Mouse (Mus musculus): ENCODE data around the gene Msh3. TPM values are rescaled to one million over a fixed set of nuclear protein-coding genes. Genes with fewer than 3 reads are reported as not detected.
"Not testable (repeated sequence)": the region's sequence is repeated elsewhere in the genome, so short reads cannot be mapped to it uniquely, and the experiment has no call there.

The Msh3 gene
- polyA plus RNA-seq, 2 experiments, result 10.0 to 11.5 TPM

DNA sequence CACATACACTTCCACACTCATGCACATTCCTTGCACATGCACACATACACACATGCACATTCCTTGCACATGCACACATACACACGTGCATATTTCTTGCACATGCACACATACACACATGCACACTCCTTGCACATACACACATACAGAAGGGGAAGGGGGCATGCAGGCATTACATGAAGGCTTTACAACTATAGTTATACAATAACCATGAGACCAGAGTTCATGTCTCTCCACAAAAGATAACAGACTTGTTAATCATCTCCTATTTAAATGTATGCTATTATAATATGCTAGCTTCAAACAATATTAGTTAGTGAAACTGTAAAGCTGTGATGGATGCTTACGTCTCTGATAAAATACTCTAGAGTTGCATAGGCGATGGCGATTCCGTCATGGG, 132.0 kb downstream of the Msh3 start:
- H3K36me3 ChIP-seq (replicated peaks; ENCODE audit: control insufficient read depth, insufficient read depth, low read depth), result no peaks in the 10 kb centered on the region
- DNase-seq (ENCODE audit: low read depth in 3 of 3, low spot score in 3 of 3), result no peak
- WGBS (ENCODE audit: insufficient replicate concordance), result 78% methylated on average over 5 of the region's 5 CpGs
- no peak for TF ChIP-seq CTCF (IDR thresholded peaks at IDR 0.05; ENCODE audit: low read depth)
- TF ChIP-seq EP300 (IDR thresholded peaks at IDR 0.05; ENCODE audit: low read depth), result no peak
- H3K4me2 ChIP-seq (ENCODE audit: low read depth), result no peak overlapping the region
- H3K9me3 ChIP-seq (ENCODE audit: control insufficient read depth, low read length), result no peaks in the 10 kb centered on the region
- no peaks in the 10 kb centered on the region for H3K27me3 ChIP-seq (ENCODE audit: control insufficient read depth, insufficient read depth, low read length)
- no peaks in the 10 kb centered on the region for H3K4me1 ChIP-seq (replicated peaks; ENCODE audit: control insufficient read depth in 2 of 2, insufficient read depth in 2 of 2, low read length in 1 of 2)
- no peak overlapping the region for H3K27ac ChIP-seq
- ATAC-seq (ENCODE audit: insufficient read depth), result no peak
- H3K4me3 ChIP-seq (ENCODE audit: insufficient read depth in 1 of 2, low read depth in 2 of 2, low read length in 2 of 2), result no peak overlapping the region
- no peak overlapping the region for H3K9ac ChIP-seq (replicated peaks)

- DNase-seq (ENCODE audit: low read depth in 3 of 3, low spot score in 3 of 3), result no peak
- no peak overlapping the region for H3K27ac ChIP-seq
- no peaks in the 10 kb centered on the region for H3K27me3 ChIP-seq (ENCODE audit: control insufficient read depth, insufficient read depth, low read length)
- no peaks in the 10 kb centered on the region for H3K36me3 ChIP-seq (replicated peaks; ENCODE audit: control insufficient read depth, insufficient read depth, low read depth)
- H3K9ac ChIP-seq (replicated peaks), result no peak overlapping the region
- H3K9me3 ChIP-seq (ENCODE audit: control insufficient read depth, low read length), result no peaks in the 10 kb centered on the region
- H3K4me1 ChIP-seq (replicated peaks; ENCODE audit: control insufficient read depth in 2 of 2, insufficient read depth in 2 of 2, low read length in 1 of 2), result no peaks in the 10 kb centered on the region
- 61% methylated on average over 3 of the region's 3 CpGs for WGBS (ENCODE audit: insufficient replicate concordance)
- H3K4me3 ChIP-seq (ENCODE audit: insufficient read depth in 1 of 2, low read depth in 2 of 2, low read length in 2 of 2), result no peak overlapping the region
- H3K4me2 ChIP-seq (ENCODE audit: low read depth), result no peak overlapping the region
- no peak for TF ChIP-seq EP300 (IDR thresholded peaks at IDR 0.05; ENCODE audit: low read depth)
- no peak for TF ChIP-seq CTCF (IDR thresholded peaks at IDR 0.05; ENCODE audit: low read depth)
- no peak for ATAC-seq (ENCODE audit: insufficient read depth)
Observed at GRCm38 (mm10) chr13:92219774-92220173, 135.0 kb downstream of the Msh3 start.

GRCm38 (mm10) chr13:92217216-92217615, 137.6 kb downstream of the Msh3 start:
- WGBS (ENCODE audit: insufficient replicate concordance), result 85% methylated on average over 9 of the region's 9 CpGs
- no peak for DNase-seq (ENCODE audit: low read depth in 3 of 3, low spot score in 3 of 3)

GRCm38 (mm10) chr13:92196860-92197259, 157.9 kb downstream of the Msh3 start:
- Histone ChIP-seq H3K4me1 (replicated peaks; ENCODE audit: control insufficient read depth in 2 of 2, insufficient read depth in 2 of 2, low read length in 1 of 2) (no peaks in the 10 kb centered on the region), H3K4me2 (ENCODE audit: low read depth) (no peak overlapping the region), H3K36me3 (replicated peaks; ENCODE audit: control insufficient read depth, insufficient read depth, low read depth) (no peaks in the 10 kb centered on the region), H3K27me3 (ENCODE audit: control insufficient read depth, insufficient read depth, low read length) (no peaks in the 10 kb centered on the region), H3K9ac (replicated peaks) (no peak overlapping the region), H3K9me3 (ENCODE audit: control insufficient read depth, low read length) (no peaks in the 10 kb centered on the region), H3K27ac (no peak overlapping the region), H3K4me3 (ENCODE audit: insufficient read depth in 1 of 2, low read depth in 2 of 2, low read length in 2 of 2) (no peak overlapping the region)
- TF ChIP-seq CTCF (IDR thresholded peaks at IDR 0.05; ENCODE audit: low read depth) (no peak), EP300 (IDR thresholded peaks at IDR 0.05; ENCODE audit: low read depth) (no peak)
- WGBS (ENCODE audit: insufficient replicate concordance), result 48% methylated on average over 2 of the region's 2 CpGs
- ATAC-seq (ENCODE audit: insufficient read depth) (no peak), DNase-seq (ENCODE audit: low read depth in 3 of 3, low spot score in 3 of 3) (no peak)

More at GRCm38 (mm10) chr13:92217216-92217615, 137.6 kb downstream of the Msh3 start:
- TF ChIP-seq EP300 (IDR thresholded peaks at IDR 0.05; ENCODE audit: low read depth) (no peak), CTCF (IDR thresholded peaks at IDR 0.05; ENCODE audit: low read depth) (no peak)
- no peak overlapping the region for H3K27ac ChIP-seq
- no peak overlapping the region for H3K9ac ChIP-seq (replicated peaks)
- no peaks in the 10 kb centered on the region for H3K9me3 ChIP-seq (ENCODE audit: control insufficient read depth, low read length)
- no peaks in the 10 kb centered on the region for H3K27me3 ChIP-seq (ENCODE audit: control insufficient read depth, insufficient read depth, low read length)
- H3K36me3 ChIP-seq (replicated peaks; ENCODE audit: control insufficient read depth, insufficient read depth, low read depth), result no peaks in the 10 kb centered on the region; the same call in 1 of the 2 replicates
- H3K4me3 ChIP-seq (ENCODE audit: insufficient read depth in 1 of 2, low read depth in 2 of 2, low read length in 2 of 2), result no peak overlapping the region
- no peak for ATAC-seq (ENCODE audit: insufficient read depth)
- no peak overlapping the region for H3K4me2 ChIP-seq (ENCODE audit: low read depth)
- no peaks in the 10 kb centered on the region for H3K4me1 ChIP-seq (replicated peaks; ENCODE audit: control insufficient read depth in 2 of 2, insufficient read depth in 2 of 2, low read length in 1 of 2)

DNA sequence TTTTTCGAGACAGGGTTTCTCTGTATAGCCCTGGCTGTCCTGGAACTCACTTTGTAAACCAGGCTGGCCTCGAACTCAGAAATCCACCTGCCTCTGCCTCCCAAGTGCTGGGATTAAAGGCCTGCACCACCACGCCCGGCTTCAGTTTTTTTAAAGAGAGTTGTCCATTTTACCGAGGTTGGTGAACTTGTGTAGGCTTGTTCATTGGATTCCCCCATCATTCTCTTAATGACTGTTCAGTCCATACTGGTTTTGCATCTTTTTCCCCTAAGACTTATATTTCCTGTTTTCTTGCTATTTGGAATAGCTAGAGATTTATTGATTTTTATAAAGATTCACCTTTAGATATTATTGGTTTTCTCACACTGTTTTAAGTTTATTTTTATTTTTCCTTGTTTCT, 161.0 kb downstream of the Msh3 start:
- not testable (repeated sequence) for H3K9me3 ChIP-seq (ENCODE audit: control insufficient read depth, low read length); H3K9ac ChIP-seq (replicated peaks); H3K36me3 ChIP-seq (replicated peaks; ENCODE audit: control insufficient read depth, insufficient read depth, low read depth); H3K27ac ChIP-seq; H3K4me3 ChIP-seq (ENCODE audit: insufficient read depth in 1 of 2, low read depth in 2 of 2, low read length in 2 of 2); ATAC-seq (ENCODE audit: insufficient read depth); H3K27me3 ChIP-seq (ENCODE audit: control insufficient read depth, insufficient read depth, low read length); H3K4me2 ChIP-seq (ENCODE audit: low read depth); H3K4me1 ChIP-seq (replicated peaks; ENCODE audit: control insufficient read depth in 2 of 2, insufficient read depth in 2 of 2, low read length in 1 of 2); DNase-seq (ENCODE audit: low read depth in 3 of 3, low spot score in 3 of 3)
- 52% methylated on average over 5 of the region's 5 CpGs for WGBS (ENCODE audit: insufficient replicate concordance)

DNA sequence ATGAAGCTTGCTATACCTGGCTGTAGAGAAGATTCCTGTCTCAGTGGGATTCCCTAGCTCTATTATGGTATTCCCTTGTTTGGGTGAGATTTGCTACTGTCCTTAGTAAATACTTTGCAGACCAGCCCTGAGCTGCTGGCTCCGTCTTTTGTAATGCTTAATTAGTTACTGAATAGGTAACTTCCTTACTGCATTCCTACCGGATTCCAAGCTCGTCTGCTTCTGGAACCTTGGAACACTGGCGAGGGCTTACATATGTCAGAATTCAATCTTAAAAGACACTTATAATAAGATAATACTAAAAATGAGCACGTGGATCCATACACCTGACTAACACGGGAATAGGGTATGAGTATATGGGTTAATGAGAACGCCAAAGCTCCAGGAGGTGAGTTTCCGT, 182.1 kb downstream of the Msh3 start:
- not testable (repeated sequence) for H3K27ac ChIP-seq; H3K36me3 ChIP-seq (replicated peaks; ENCODE audit: control insufficient read depth, insufficient read depth, low read depth); DNase-seq (ENCODE audit: low read depth in 3 of 3, low spot score in 3 of 3); H3K4me2 ChIP-seq (ENCODE audit: low read depth); H3K9ac ChIP-seq (replicated peaks); ATAC-seq (ENCODE audit: insufficient read depth); H3K4me3 ChIP-seq (ENCODE audit: insufficient read depth in 1 of 2, low read depth in 2 of 2, low read length in 2 of 2); H3K27me3 ChIP-seq (ENCODE audit: control insufficient read depth, insufficient read depth, low read length); H3K4me1 ChIP-seq (replicated peaks; ENCODE audit: control insufficient read depth in 2 of 2, insufficient read depth in 2 of 2, low read length in 1 of 2); H3K9me3 ChIP-seq (ENCODE audit: control insufficient read depth, low read length)
- WGBS (ENCODE audit: insufficient replicate concordance), result 62% methylated on average over 8 of the region's 8 CpGs

Other genes starting within 250 kb of the Msh3 start
- gene Rasgrf2, start 223.3 kb downstream of the Msh3 start, polyA plus RNA-seq (2012; rRNA removed), result 0.03 and 0.09 TPM in 2 replicates
- gene Rasgrf2, start 223.3 kb downstream of the Msh3 start, polyA plus RNA-seq (2014; fragmentation: Nextera tagmentation; extraction: Ambion mirVana), result 0.10 and 0.13 TPM in 2 replicates
- not detected in 2 replicates for gene Gm20379, start 49.0 kb downstream of the Msh3 start, polyA plus RNA-seq (2012; rRNA removed)
- 0.15 and 0.19 TPM in 2 replicates for gene Gm20379, start 49.0 kb downstream of the Msh3 start, polyA plus RNA-seq (2014; fragmentation: Nextera tagmentation; extraction: Ambion mirVana)
- gene Dhfr, start 277 bp downstream of the Msh3 start, polyA plus RNA-seq (2012; rRNA removed), result 5.9 and 11.4 TPM in 2 replicates
- 18.9 and 19.2 TPM in 2 replicates for gene Dhfr, start 277 bp downstream of the Msh3 start, polyA plus RNA-seq (2014; fragmentation: Nextera tagmentation; extraction: Ambion mirVana)
- not detected in 2 replicates for gene Ankrd34b, start 70.9 kb upstream of the Msh3 start, polyA plus RNA-seq (2012; rRNA removed)
- not detected in 2 replicates for gene Ankrd34b, start 70.9 kb upstream of the Msh3 start, polyA plus RNA-seq (2014; fragmentation: Nextera tagmentation; extraction: Ambion mirVana)
- gene Fam151b, start 129.0 kb upstream of the Msh3 start, polyA plus RNA-seq (2012; rRNA removed), result 1.4 TPM in 2 replicates
- not detected in 2 replicates for gene Fam151b, start 129.0 kb upstream of the Msh3 start, polyA plus RNA-seq (2014; fragmentation: Nextera tagmentation; extraction: Ambion mirVana)
- 0.83 and 1.3 TPM in 2 replicates for gene Zfyve16, start 175.9 kb upstream of the Msh3 start, polyA plus RNA-seq (2012; rRNA removed)
- gene Zfyve16, start 175.9 kb upstream of the Msh3 start, polyA plus RNA-seq (2014; fragmentation: Nextera tagmentation; extraction: Ambion mirVana), result 1.4 and 1.5 TPM in 2 replicates
- gene Spz1, start 221.2 kb upstream of the Msh3 start, polyA plus RNA-seq (2012; rRNA removed), result not detected in 2 replicates
- gene Spz1, start 221.2 kb upstream of the Msh3 start, polyA plus RNA-seq (2014; fragmentation: Nextera tagmentation; extraction: Ambion mirVana), result not detected in 2 replicates

Measured in liver, embryonic 14.5 days (tissue).